Mouse (Mus musculus) Muller cell, postnatal 12 days (primary cell): ENCODE data around the gene Ubp1.

Experiments used
- DNase-seq: peaks from one replicate; pipeline ENCODE4 v3.0.0-alpha.2; 2015; ENCODE audit errors: inconsistent ontology term

The Ubp1 gene

DNA sequence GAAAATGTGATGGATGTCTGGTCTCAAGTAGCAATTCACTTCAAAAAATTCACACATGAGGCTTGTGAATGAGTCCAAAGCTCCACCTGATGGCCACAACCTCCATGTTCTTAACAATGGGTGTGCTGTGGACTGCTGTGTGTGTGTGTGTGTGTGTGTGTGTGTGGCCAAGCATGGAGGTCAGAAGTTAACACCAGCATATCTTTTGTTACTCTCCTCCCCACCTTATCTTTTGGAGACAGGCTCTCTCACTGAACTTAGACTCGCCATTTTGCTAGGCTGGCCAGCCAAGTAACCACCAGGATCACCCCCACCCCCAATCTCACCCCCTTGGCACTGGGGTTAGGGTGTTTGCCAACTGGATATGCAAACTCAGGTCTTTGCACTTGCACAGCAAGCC, 83.3 kb downstream of the Ubp1 start:
- no peak for DNase-seq

DNA sequence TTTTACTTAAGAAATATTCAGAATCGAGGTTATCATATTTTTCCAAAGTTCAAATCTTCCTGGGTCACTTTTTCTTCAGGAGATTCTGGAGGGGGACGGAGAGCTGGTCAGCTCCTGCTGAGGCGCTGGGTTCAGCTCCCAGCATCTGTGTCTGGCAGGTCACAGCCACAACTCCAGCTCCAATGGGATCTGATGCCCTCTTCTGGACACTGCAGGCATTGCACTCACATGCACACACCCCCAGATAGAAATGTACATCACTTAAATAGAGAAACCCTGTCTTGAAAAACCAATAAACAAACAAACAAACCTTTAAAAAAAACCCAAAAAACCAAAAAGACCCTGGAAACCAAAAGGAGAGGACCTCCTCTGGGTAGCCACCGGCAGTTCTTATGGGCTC, 85.0 kb downstream of the Ubp1 start:
- no peak for DNase-seq

DNA sequence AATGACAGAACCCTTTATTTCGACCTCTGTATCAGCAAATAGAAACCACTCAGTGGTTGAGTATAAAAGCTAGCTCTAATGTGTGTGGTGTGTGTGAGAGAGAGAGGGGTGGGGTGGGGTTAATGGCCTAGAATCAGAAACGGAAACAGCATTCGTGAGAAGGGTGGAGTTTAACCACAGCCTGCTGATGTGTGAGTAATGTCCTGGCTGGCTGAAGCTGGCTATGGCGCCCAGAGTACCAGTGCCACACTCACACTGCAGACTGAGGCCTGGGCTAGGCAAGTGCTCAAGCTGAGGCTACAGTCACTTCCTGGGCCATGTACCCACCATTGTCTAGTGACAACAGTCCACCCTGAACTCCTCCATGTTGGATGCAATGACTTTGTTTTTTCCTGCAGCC, 85.7 kb downstream of the Ubp1 start:
- DNase-seq, result peak; percentile 25

DNA sequence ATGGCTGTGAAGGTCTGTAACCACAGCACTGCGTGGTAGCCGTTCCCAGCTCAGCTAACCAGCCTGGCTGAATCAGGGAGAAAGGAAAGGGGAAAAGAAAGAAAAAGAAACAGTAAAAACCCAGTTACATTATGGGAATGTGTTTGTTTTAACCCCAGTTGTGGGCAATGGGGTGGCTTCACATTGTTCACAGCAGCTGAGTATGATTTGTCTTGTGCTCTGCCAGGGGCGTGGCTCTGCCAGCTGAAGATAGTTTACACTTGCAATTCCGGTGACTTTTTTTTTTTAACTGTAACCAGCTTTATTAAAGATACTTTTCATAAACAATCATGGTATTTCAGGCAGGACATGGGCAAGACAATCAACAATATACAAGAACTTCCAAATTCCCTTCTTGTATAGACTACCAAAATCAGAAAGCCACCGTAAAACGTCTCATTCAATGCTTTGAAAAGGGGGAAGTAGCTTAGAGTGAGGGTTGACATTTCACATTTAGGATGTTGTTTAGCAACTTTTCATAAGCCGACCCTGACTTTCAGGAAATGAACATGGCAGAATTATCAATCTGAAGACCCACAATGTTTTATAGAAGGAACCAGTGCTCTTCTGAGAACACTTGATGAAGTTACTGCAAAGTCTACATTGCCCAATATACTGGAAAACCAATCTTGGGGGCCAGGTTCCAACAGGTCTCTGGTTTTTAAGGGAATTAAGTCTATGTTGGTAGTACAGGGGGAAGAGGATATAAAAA, 88.5 kb downstream of the Ubp1 start:
- DNase-seq, result no peak

DNA sequence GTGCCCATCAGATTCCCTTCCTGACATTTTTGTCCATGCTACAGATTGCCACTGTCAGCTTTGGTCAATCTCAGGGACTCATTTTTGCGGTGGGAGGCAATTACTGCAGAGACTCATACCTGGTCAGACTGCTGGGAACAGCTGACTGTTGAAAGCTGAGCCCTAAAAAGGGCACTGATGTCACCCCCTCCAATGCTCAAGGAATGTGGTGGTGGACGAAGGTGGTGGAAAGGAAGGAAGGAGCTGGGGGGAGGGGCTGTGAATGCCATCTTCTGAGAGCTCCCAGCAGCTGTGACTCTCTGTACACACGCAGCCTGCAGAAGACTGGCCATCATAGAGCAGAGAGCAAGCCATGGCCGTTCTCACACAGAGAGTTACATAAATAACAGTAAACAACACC, 91.4 kb downstream of the Ubp1 start:
- no peak for DNase-seq

DNA sequence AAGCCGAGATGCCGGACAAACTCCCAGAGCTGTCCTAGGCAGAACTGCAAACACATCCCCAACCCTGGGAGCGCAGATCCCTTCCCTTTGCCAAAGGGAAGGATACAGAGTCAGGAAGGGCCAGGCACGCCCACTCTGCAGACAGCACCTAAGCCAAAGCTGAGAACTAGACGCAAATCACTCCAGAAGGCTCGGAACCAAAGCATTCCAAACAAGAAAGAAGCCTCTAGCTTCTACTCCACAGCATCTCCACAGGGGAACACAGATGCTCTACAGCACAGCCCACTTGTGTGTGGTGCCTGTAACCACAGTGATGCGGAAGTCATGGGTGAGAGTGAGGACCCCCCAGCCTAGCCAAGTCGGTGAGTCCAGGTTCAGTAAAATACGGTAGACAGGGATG, 94.4 kb downstream of the Ubp1 start:
- no peak for DNase-seq

DNA sequence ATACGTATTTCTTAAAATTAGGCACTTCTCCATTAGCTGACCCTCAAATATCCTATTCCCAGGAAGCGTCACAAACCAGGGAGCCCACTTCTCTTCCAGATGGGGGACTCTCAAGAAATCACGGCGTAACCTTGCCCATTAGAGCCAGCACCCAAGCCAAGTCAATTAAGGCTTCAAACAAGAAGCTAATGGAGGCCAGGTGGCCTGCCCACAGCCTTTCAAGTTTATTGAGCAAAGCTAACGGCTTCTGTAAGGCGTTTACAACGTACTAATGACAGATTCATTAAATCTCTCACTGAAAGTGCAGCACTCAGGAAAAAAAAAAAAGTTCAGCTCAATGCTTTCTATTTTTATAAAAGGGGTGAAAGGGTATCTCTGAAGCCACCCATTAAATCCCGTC, 95.1 kb downstream of the Ubp1 start:
- DNase-seq, result peak; percentile 17

DNA sequence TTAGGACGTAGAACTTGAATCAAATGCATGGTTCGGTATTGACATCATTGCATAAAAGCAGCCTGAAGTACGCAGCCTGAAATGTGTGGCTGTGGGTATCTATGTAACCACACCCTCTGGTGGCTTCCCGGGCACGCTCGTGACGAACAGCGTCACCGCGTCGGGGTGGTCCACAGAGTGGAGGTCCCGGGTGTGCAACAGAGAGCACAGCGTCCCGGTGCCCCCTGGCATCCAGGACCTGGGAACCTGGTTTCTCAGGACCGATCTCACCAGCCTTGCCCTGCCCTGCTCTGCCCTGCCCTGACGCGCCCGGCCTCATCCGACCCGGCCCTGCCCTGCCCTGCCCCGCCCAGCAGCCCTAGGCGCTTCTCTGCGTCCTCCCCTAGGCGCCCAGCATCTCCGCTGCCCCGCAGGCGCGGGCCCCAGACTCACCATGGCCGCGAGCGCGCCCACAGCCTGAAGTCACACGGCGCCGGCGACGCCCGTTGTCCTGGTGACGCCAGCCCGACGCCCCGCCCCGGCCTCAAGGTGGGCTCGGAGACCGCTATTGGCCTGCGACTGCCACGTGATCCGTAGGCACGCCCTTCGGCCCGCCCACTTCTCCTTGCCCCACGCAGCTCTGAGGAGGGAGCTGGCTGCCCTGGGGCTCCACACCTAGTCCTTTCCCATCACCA, 95.7 kb downstream of the Ubp1 start:
- DNase-seq, result peak; percentile 93
